Mouse (Mus musculus): ENCODE results near the gene Rhog. TPM values are rescaled to one million over a fixed set of nuclear protein-coding genes. Genes with fewer than 3 reads are reported as not detected.

Rhog gene
- polyA plus RNA-seq (2021): 43.2 TPM

DNA sequence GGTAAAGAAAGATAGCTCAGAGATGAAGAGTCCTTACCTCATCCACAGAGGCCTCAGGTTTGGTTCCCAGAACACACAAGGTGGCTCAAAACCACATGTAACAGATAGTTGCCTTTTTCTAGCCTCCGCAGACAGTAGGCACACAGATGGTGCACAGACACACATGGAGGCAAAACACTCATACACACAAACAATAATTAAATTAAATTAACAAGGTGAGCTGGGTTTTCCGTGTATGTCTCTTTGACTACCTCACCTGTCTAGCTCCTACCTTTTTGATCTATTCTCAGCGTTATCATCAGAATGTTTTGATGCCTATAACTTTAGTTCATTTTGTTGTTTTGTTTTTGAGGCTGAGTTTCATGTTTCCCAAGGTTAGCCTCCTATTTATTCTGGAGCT is at the start of gene Rhog:
Gene Rhog, minus strand, starts transcription at position 101 of the 400 bp plus-strand sequence.
- ATAC-seq: no peak
- no peaks in the 10 kb centered on the region for H3K27me3 ChIP-seq
- ChIA-PET CTCF (interaction anchor here (1.3 to 1.8 kb wide), 3 partner anchors 159 to 165 kb away, joined by 3 to 10 read pairs (median 6); no protein-coding TSS in a partner anchor), POLR2A (interaction anchor here (1.6 kb wide), 1 partner anchor 162 kb away, joined by 3 read pairs; no protein-coding TSS in a partner anchor)
- DNase-seq (ENCODE audit: low read depth, low spot score): no peak
- TF ChIP-seq CTCF (IDR thresholded peaks at IDR 0.05): no peak
- in situ Hi-C loops (cut with MboI; ENCODE audit: low pct_unique_long_range_greater_than_20kb): loop anchor here (25.0 kb wide), 1 partner anchor 431 kb away; the partner anchor contains the start of genes Olfr557 and Trim68

DNA sequence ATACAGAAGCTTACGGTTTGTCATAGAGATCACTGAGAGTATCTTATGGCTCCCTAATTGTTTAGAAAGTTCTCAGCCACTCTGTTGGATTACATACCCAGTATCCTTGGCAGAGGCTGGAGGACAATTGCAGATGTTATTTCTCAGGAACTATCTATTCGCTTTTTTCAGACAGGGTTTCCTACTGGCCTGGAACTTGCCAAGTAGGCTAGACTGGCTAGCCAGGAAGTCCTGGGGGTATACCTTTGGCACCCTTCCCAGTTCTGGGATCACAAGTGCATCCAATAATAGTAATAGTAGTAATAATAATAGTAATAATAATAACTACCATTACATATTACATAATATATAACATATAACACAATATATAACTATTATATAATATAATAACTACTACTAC is 49.7 kb upstream of the Rhog start:
- no peak for DNase-seq (ENCODE audit: low read depth, low spot score)

GRCm38 (mm10) chr7:102302471-102302870 is 46.6 kb upstream of the Rhog start:
- TF ChIP-seq CTCF (IDR thresholded peaks at IDR 0.05): no peak
- in situ Hi-C loops (cut with MboI; ENCODE audit: low pct_unique_long_range_greater_than_20kb): no loop called here
- DNase-seq (ENCODE audit: low read depth, low spot score): no peak
- H3K27me3 ChIP-seq: no peaks in the 10 kb centered on the region
- POLR2A ChIA-PET: interaction anchor here (1.2 kb wide), 1 partner anchor 31 kb away, joined by 3 read pairs; no protein-coding TSS in a partner anchor
- CTCF ChIA-PET: interaction anchor here (1.2 to 2.1 kb wide), 2 partner anchors 10 to 12 kb away, joined by 3 to 4 read pairs; no protein-coding TSS in a partner anchor
- ATAC-seq: no peak

More for the DNA sequence above, 49.7 kb upstream of the Rhog start:
- CTCF ChIA-PET: no interaction called here
- TF ChIP-seq CTCF (IDR thresholded peaks at IDR 0.05): no peak
- no peaks in the 10 kb centered on the region for H3K27me3 ChIP-seq
- no peak for ATAC-seq
- in situ Hi-C loops (cut with MboI; ENCODE audit: low pct_unique_long_range_greater_than_20kb): no loop called here
- POLR2A ChIA-PET: no interaction called here

DNA sequence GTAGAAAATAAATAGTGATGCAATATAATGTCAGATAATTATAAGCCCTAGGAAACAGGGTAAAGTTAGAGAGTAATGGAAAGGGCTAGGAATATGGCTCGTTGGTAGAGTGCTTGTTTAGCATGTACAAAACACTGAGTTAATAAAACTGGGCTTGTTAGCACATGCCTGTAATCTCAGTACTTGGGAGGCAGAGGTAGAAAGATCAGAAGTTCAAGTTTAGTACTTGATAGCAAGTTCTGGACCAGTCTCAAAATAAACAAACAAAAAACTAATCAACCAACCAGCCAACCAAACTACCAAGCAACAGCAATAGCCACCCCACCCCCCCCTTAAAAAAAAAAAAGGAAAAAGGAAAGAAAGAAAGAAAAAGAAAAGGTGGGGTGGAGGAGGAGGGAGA is 44.9 kb upstream of the Rhog start:
- DNase-seq (ENCODE audit: low read depth, low spot score) (no peak), ATAC-seq (no peak)
- TF ChIP-seq CTCF (IDR thresholded peaks at IDR 0.05): no peak
- in situ Hi-C loops (cut with MboI; ENCODE audit: low pct_unique_long_range_greater_than_20kb): no loop called here
- ChIA-PET POLR2A (interaction anchor here (0.7 kb wide), 1 partner anchor 33 kb away, joined by 3 read pairs; the partner anchor contains the start of gene Stim1), CTCF (interaction anchor here (1.1 to 1.7 kb wide), 2 partner anchors 9 to 33 kb away, joined by 3 to 4 read pairs; no protein-coding TSS in a partner anchor)
- no peaks in the 10 kb centered on the region for H3K27me3 ChIP-seq

GRCm38 (mm10) chr7:102293234-102293633 is 37.4 kb upstream of the Rhog start:
- in situ Hi-C loops (cut with MboI; ENCODE audit: low pct_unique_long_range_greater_than_20kb): no loop called here
- POLR2A ChIA-PET: interaction anchor here (1.3 to 1.4 kb wide), 2 partner anchors 10 to 27 kb away, joined by 3 to 5 read pairs; no protein-coding TSS in a partner anchor
- ATAC-seq (peak; percentile 79), DNase-seq (ENCODE audit: low read depth, low spot score) (peak; percentile 49)
- no peaks in the 10 kb centered on the region for H3K27me3 ChIP-seq
- TF ChIP-seq CTCF (IDR thresholded peaks at IDR 0.05): no peak
- CTCF ChIA-PET: interaction anchor here (1.2 to 1.4 kb wide), 3 partner anchors 9 to 22 kb away, joined by 3 to 5 read pairs (median 4); no protein-coding TSS in a partner anchor

GRCm38 (mm10) chr7:102292228-102292627 is 36.4 kb upstream of the Rhog start:
- DNase-seq (ENCODE audit: low read depth, low spot score): no peak
- no peaks in the 10 kb centered on the region for H3K27me3 ChIP-seq
- ChIA-PET CTCF (interaction anchor here (1.3 to 1.4 kb wide), 2 partner anchors 9 to 10 kb away, joined by 4 to 5 read pairs; no protein-coding TSS in a partner anchor), POLR2A (interaction anchor here (1.3 to 1.4 kb wide), 2 partner anchors 9 to 26 kb away, joined by 3 to 5 read pairs; no protein-coding TSS in a partner anchor)
- in situ Hi-C loops (cut with MboI; ENCODE audit: low pct_unique_long_range_greater_than_20kb): no loop called here
- no peak for TF ChIP-seq CTCF (IDR thresholded peaks at IDR 0.05)
- no peak for ATAC-seq

DNA sequence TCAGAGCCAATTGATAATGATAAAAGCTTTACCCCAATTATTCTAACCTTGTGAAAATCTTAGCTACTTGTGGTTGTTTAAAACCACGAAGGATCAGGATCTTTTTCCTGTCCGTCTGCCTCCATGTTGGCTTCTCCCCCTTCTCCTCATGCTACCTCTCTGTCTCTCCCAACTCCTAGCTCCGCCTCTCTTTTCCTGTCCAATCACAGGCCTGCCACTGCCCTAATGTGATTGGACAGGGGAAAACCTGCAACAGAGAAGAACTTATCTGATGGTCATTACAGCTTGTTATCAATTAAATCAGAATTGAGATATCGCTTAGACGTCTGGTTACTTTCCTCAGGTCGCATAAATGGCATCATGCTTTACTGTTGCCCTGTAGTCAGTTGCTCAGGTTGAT is 33.6 kb upstream of the Rhog start:
- TF ChIP-seq CTCF (IDR thresholded peaks at IDR 0.05): no peak
- ATAC-seq (no peak), DNase-seq (ENCODE audit: low read depth, low spot score) (no peak)
- POLR2A ChIA-PET: no interaction called here
- in situ Hi-C loops (cut with MboI; ENCODE audit: low pct_unique_long_range_greater_than_20kb): no loop called here
- H3K27me3 ChIP-seq: no peaks in the 10 kb centered on the region
- CTCF ChIA-PET: interaction anchor here (1.4 kb wide), 1 partner anchor 12 kb away, joined by 5 read pairs; no protein-coding TSS in a partner anchor

- DNase-seq (ENCODE audit: low read depth, low spot score) (no peak), ATAC-seq (no peak)
- H3K27me3 ChIP-seq: no peaks in the 10 kb centered on the region
- in situ Hi-C loops (cut with MboI; ENCODE audit: low pct_unique_long_range_greater_than_20kb): no loop called here
- no peak for TF ChIP-seq CTCF (IDR thresholded peaks at IDR 0.05)
- ChIA-PET POLR2A (interaction anchor here (1.4 kb wide), 1 partner anchor 11 kb away, joined by 5 read pairs; no protein-coding TSS in a partner anchor), CTCF (interaction anchor here (1.4 to 3.7 kb wide), 2 partner anchors 11 to 13 kb away, joined by 5 to 11 read pairs; no protein-coding TSS in a partner anchor)
Observed at GRCm38 (mm10) chr7:102282261-102282660, 26.4 kb upstream of the Rhog start.

DNA sequence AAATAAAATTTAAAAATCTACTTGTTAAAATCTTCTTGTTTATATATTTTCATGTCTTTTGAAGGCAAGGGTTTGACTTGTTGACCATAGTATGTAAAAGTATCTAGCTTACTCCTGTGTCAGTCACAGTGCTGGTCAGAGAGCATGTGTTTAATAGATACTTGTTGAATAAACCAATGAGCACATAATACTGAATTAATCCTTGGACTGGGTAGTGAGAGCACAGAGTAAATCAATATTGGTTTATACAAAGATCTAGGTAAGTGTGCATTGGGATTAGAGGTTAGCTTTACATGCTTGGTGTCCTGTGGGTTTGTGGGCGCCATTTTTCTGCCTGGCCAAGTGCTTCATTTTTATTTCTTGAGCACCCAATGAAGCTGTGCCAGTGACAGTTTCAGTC is 25.5 kb upstream of the Rhog start:
- no peak for DNase-seq (ENCODE audit: low read depth, low spot score)
- no peak for ATAC-seq
- H3K27me3 ChIP-seq: no peaks in the 10 kb centered on the region
- ChIA-PET CTCF (interaction anchor here (1.8 to 3.7 kb wide), 2 partner anchors 12 to 17 kb away, joined by 5 to 11 read pairs; no protein-coding TSS in a partner anchor), POLR2A (no interaction called here)
- in situ Hi-C loops (cut with MboI; ENCODE audit: low pct_unique_long_range_greater_than_20kb): no loop called here
- no peak for TF ChIP-seq CTCF (IDR thresholded peaks at IDR 0.05)

DNA sequence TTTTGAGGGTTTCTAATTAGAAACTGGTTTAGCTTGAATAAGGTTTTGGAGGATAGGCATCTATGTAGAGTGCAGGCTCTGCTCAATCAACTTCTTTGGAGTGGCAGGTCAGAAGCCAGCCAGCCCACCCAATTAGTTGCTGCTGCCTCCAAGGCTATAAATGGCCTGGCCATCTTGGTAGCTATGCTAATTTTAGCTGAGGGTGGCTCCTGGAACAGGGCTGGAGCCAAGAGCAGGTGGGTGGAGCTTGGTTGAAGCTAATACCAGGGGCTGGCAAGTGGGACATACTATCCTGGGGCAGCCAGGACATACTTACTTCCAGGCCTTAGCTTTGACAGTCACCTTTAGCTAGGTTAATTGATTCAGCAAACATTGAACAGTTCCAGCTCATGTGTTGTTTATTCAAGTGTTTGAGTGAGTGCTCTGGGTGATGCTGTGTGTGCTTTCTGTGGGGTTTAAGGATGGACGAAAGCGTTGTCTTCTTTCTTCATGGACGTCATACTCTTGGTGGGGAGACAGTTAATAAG is 16.6 kb upstream of the Rhog start:
- ATAC-seq: no peak
- H3K27me3 ChIP-seq: no peaks in the 10 kb centered on the region
- no peak for TF ChIP-seq CTCF (IDR thresholded peaks at IDR 0.05)
- in situ Hi-C loops (cut with MboI; ENCODE audit: low pct_unique_long_range_greater_than_20kb): loop anchor here (25.0 kb wide), 1 partner anchor 415 kb away; the partner anchor contains the start of genes Olfr557 and Trim68
- ChIA-PET POLR2A (no interaction called here), CTCF (interaction anchor here (1.4 to 2.1 kb wide), 2 partner anchors 12 to 43 kb away, joined by 4 to 9 read pairs; no protein-coding TSS in a partner anchor)
- DNase-seq (ENCODE audit: low read depth, low spot score): no peak

GRCm38 (mm10) chr7:102268395-102268748 is 12.5 kb upstream of the Rhog start:
- no peak for TF ChIP-seq CTCF (IDR thresholded peaks at IDR 0.05)
- DNase-seq (ENCODE audit: low read depth, low spot score) (no peak), ATAC-seq (peak; percentile 4)
- H3K27me3 ChIP-seq: no peaks in the 10 kb centered on the region
- in situ Hi-C loops (cut with MboI; ENCODE audit: low pct_unique_long_range_greater_than_20kb): loop anchor here (5.0 to 25.0 kb wide), 2 partner anchors 139 to 419 kb away; partner anchors contain the start of genes Olfr557 and Trim68
- ChIA-PET CTCF (interaction anchor here (1.1 to 2.6 kb wide), 4 partner anchors 15 to 153 kb away, joined by 3 to 11 read pairs (median 3); no protein-coding TSS in a partner anchor), POLR2A (interaction anchor here (0.7 to 1.0 kb wide), 2 partner anchors 10 kb away, joined by 3 read pairs; no protein-coding TSS in a partner anchor)
